Mouse (Mus musculus): ENCODE data around the gene Arpc1b.
"Not testable (repeated sequence)": the region's sequence is repeated elsewhere in the genome, so short reads cannot be mapped to it uniquely, and the experiment has no call there.

Gene Arpc1b

DNA sequence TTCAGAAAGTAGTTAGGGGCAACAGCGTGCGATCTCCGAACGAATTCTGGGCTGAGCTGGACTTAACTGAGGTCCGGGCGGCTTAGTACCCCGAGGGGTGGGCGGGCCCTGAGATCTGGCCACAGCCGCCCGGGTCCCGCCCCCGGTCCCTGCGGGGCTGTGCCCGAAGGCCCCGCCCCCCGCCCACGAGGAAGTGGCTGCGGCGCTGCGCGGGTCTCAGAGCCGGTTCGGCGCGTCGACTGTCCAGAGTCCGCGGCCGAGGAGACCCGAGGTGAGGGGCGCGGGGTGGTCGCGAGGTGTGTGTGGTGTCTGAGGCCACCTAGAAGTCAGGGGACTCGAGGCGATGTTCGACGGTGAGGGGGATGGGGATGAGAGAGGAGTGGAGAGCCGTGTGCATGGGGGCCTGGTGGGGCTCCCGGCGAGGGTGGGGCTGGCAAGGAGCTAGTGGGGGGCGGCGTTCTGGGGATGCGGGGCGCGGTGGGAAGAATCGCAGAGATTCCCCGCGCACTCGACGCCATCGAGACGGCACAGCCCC is at the start of gene Arpc1b:
TSS of gene Arpc1b (plus strand) at position 145 of the 535 bp plus-strand sequence.
- CTCF ChIA-PET = no interaction called here

DNA sequence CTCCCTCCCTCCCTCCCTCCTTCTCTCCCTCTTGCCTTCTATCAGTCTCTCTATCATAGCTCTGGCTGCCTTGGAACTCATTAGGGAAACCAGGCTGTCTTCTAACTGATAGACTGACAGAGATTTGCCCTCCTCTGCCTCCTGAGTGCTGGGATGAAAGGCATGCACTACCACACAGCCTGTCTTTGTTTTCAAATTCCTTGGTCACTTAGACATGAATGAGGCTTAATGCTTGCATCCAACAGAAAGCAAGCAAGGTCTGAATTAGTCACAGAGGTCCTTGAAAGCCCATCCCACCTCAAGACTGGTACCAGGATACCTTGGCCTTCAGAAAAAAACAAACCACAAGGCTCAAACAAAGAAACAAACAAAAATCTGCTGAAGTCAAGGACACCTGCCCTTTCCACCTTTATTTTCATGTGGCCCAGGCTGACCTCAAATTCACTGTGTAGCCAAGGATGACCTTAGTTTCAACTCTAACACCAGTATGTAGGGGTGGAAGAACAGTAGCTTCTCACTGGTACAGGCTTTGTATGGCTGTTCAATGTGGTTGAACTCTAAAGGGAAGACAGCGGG is 49.2 kb upstream of the Arpc1b start:
- CTCF ChIA-PET = no interaction called here

DNA sequence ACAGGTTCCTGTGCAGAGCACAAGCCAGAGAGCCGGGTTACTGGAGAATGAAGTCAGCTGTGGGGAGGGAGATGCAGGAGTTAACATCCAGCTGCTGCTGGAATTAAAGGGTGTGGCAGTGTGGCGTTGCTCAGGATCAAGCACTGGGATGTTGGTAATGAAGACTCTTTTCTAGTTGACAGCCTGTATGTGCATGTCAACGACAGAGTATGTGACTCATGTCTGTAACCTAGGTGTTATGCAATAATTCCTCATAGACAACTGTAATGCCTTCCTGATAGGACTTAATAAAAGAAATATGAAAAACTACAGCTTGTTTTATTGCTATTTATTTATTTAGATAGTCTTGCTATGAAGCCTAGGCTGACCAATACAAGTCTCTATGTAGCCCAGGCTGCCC is 45.2 kb upstream of the Arpc1b start:
- CTCF ChIA-PET = no interaction called here

DNA sequence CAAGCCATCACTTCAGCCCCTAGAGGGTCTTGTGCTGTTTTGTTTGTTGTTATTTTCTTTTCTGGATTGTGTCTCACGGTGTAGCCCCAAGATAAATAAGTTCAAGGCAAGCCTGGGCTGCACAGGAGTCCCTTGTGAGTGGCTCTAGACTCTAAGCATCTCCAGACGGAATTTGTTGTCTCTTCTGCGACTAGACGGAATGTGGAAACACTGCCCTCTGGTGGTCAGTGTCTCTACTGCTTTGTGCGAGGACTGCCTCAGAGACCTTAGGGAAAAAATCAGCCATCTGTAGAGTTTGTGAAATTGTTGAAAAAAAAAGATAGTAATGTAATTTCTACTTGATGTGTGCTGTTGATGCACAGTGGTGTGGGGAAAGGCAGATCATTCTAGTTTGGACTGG is 44.3 kb upstream of the Arpc1b start:
- CTCF ChIA-PET = no interaction called here

DNA sequence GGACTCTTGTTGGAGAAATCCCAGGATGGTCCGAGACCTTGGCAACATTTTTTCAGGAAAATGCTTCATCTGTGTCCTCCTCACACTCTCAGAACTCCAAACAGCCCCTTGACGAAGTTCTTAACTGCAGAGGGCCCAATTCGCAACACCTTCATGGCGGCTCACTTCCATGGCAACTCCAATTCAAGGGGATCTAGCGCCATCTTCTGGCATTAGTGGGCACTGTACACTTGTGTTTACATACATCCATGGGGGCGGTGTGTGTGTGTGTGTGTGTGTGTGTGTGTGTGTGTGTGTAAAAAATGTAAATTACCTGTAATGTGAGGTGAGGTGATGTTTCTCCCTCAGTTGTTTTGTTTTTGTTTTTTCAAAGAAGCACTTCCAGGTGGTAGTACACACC is 42.7 kb upstream of the Arpc1b start:
- CTCF ChIA-PET = no interaction called here

DNA sequence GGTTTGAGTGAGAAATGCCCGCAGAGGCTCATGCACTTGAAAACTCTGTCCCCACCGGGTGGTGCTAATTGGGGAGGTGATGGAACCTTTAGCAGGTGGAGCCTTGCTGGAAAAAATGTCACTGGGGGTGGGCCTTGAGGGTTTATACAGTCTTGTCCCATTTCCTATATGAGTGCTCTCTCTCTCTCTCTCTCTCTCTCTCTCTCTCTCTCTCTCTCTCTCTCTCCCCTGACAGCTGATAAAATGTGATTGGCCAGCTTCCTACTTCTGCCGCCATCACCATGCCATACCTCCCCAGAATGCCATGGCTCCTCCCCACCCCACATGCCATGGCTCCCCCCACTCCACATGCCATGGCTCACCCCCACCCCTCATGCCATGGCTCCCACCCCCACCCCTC is 38.9 kb upstream of the Arpc1b start:
- CTCF ChIA-PET = no interaction called here

DNA sequence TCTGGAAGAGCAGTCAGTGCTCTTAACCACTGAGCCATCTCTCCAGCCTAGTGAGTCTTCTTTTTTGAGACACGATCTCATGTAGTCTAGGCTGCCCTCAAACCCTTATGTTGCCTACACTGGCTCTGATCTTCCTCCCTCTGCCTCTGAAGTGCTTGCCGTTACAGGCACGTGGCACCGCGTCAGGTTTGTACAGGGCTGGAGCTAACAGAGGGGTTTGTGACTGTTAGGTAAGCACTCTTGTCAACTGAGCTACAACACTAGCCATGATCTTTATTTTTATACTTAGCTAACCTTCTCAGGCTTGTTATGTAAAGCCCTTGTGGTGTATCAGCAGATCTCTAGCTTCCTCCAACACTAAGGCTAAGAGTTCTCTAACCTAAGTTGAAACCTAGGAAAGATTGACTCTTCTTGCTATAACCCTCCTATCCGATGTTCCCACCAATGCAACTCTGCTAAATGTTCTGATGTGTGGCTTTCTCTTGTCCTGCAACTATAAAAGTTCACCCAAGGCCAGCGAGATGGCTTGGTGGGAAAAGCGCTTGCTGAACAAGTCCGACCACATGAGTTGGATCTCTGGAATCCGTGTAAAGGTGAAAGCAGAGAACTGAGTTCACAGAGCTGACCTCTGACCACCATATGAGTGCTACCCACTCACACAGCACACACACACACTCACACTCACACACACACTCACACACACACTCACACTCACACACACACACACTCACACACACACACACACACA is 32.0 kb upstream of the Arpc1b start:
- CTCF ChIA-PET = no interaction called here

DNA sequence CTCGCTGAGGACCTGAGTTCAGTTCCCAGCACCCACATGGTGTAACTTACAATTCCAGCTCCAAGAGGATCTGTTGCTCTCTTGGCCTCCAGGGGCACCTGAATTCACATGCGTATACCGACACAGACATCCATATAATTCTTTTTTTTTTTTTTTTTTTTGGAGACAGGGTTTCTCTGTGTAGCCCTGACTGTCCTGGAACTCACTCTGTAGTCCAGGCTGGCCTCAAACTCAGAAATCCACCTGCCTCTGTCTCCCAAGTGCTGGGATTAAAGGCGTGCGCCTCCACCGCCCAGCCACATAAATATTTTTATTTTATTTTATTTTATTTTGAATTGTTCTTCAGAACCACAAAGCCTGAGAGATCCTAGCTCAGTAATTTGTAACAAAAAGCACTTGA is 30.8 kb upstream of the Arpc1b start:
- CTCF ChIA-PET = interaction anchor here (0.7 kb wide), 1 partner anchor 28 kb away, joined by 10 read pairs; no protein-coding TSS in a partner anchor

DNA sequence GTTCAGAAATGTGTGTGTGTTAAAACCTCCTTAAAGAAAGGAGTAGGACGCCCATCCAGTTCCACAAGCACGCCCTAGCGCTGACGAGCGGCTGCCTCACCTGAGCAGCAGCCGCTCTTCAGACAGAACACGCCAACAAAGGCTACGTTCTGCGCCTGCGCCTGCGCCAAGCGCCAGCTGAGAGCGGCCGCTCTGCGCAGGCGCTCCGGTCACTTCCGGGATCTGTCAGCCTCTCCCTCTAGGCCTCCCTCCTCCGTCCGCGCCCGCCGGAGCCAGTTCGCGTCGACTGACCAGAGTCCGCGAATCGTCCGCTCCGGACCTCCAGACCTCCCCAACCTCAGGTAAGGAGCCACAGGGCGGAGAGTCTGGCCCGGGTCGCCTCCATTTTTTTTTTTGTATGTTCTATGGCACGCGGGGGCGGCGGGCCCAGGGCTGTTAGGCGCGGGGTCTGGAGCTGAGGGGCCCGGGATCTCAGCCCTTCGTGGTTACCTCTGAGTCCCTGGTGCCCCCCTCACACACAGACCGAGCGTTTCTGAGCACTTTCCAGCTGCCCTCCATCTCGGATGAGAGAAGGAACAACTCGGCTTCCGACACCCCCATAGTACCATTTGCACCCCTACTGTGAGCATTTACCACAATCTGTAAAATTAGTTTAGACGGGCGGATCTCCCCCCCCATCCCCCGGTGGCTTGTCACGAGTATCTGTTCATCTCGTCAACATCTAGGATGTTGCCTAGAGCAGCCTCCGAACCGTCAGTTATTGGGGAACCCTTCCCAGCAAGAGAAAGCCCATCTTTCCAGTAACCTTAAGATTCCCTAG is 30.2 kb upstream of the Arpc1b start, which contains the start of the genes Arpc1a and Kpna7:
TSS of gene Arpc1a (plus strand) at position 199 of the 820 bp plus-strand sequence.
TSS of gene Kpna7 (minus strand) at position 399 of the 820 bp plus-strand sequence.
- CTCF ChIA-PET = no interaction called here

DNA sequence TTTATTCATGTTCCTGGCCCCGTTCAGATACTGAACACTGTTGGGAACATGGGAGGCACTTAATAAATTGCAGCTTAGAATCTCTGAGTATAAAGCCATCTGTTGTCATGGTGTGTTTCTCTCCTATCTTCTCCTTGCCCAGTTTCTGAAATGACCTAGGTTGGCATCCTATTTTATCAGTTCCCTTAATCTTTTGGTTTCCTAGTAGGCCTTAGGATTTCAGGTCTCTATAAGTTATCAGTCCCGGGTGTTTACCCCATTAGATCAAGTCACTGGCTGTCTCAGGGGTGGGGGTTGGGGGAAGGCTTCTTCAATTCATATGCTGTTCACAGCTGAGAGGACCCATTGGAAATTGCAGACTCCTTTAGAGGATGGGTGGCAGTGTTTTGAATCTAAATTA is 29.2 kb upstream of the Arpc1b start:
- CTCF ChIA-PET = no interaction called here

DNA sequence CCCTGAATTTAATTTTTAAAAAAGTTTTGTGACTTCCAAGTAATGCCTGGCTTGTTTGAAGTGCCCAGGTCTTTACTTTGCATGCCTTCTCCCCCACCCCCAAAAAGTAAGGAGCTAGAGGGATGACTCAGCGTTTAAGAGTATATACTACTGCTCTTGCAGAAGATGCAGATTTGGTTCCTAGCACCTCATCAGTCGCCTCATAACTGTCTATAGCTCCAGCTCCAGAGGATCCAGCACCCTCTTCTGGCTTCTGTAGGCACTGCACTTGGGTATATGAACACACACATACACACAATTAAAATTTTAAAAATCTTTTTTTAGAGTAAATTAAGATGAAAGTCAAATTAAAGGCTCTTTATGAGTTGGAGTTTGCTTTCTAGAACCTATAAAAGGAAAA is 25.8 kb upstream of the Arpc1b start:
- CTCF ChIA-PET = no interaction called here

DNA sequence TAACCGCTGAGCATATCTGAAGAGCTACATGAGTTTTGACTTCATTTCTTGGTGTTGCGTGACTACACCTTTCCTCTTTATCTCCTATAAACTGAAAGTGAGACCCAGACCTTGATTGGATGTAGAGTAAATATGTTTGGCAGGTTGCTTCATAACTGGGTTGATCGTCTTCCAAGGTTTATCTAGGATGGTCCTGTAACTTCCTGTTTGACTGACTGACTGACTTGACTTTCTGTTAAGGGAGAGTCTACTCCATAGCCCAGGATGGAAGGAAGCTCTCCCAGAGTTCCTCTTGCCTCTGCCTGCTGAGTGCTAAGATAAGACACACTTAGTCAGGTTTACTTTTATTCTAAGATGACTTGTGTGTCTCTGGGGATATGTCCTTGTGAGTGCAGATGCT is 24.1 kb upstream of the Arpc1b start:
- CTCF ChIA-PET = no interaction called here

DNA sequence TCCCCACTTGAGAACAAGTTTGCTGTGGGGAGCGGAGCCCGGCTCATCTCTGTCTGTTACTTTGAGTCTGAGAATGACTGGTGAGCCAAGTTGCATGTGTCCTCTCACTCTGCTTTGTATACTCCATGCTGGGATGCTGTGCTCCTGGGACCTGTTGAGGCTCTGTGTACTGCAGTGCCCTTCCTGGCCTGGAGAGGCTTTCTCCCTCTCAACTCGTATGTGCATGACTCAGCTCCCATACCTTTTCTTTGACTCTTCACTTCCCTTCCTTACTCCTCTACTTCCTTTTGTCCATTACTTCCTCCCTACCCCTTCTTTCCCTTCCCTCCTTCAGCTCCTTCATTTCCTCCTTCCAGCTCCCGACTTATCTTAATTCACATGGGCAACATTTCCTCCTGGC is 17.8 kb upstream of the Arpc1b start:
- CTCF ChIA-PET = no interaction called here

DNA sequence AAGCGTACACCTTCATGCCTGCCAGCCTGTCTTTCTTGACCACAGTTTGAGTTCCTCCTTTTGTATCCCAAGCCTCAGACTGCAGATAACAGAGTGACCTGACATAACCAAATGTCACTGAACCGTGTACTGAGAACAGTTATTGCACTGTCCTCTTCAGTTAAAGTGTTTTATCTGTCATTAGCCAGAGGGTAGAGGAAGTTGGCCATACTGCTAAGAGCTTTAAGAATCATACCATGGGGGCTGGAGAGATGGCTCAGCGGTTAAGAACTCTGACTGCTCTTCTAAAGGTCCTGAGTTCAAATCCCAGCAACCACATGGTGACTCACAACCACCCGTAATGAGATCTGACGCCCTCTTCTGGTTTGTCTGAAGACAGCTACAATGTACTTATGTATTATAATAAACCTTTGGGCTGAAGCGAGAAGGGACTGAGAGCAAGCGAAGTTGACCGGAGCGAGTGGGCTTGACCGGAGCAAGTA is 15.6 kb upstream of the Arpc1b start:
- CTCF ChIA-PET = interaction anchor here (0.7 kb wide), 1 partner anchor 64 kb away, joined by 5 read pairs; no protein-coding TSS in a partner anchor

DNA sequence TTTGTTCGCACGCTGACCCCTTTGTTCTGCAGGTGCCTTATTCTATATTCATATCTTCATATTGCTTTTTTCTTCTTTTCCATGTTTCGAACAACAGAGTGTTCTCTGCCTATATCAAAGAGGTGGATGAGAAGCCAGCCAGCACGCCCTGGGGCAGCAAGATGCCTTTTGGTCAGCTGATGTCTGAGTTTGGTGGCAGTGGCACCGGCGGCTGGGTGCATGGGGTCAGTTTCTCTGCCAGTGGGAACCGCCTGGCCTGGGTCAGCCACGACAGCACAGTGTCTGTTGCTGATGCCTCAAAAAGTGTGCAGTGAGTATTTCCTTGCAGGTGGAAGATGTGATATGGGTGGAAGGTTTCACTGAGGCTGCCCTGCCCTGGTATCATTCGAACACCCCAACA is 13.1 kb upstream of the Arpc1b start:
- CTCF ChIA-PET = no interaction called here

DNA sequence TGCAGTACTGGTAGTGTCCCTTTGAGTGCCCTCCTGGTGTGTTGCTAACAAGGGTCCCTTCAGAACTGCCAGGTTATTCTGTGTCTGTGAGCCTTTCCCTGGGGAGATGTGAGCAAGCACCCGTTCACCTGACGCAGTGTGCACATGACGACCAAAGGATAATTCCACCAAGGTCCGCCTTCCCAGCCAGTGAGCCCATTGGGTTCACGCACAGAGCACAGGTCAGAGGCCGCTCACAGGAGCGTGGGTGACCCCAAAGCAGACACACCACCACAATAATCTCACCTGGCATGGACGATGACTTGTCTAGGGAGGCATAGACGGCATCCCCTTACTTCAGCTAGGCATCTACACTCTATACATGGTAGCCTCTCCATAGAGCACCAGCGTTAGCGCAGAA is 12.6 kb upstream of the Arpc1b start:
- CTCF ChIA-PET = not testable (repeated sequence)

DNA sequence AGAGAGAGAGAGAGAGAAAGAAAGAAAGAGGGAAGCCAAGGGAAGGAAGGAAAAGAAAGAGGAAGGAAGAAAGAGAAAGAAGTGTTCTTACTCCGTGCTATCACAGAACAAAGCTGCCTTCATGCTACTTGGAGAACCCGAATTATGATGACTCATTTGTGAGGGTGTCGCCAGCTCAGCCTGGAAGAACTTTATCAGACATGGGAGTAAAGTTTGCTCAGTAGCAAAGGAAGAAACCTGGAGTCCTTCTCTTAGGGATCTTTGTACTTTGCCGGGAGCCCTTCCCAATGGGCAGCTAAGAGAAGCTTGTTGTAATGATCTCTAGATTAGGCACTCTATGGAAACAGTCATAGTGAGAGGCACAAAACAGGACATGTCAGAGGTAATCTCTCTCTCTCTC is 11.3 kb upstream of the Arpc1b start:
- CTCF ChIA-PET = no interaction called here

DNA sequence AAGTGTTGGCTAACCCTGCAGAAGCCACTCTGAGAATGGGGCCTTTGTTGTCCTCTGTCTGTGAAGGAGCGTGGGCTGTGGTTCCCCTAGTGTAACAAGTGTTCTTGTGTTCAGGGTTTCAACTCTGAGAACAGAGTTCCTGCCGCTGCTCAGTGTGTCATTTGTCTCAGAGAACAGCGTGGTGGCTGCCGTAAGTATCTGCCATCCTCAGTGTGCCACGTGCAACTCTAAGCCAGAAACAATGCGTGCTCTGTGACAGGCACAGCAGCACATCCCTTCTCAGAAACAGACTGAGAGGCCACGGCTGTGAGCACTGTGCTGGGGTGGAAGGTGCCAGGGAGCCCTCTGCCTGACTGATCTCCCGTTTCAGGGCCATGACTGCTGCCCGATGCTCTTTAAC is 9.7 kb upstream of the Arpc1b start:
- CTCF ChIA-PET = no interaction called here

DNA sequence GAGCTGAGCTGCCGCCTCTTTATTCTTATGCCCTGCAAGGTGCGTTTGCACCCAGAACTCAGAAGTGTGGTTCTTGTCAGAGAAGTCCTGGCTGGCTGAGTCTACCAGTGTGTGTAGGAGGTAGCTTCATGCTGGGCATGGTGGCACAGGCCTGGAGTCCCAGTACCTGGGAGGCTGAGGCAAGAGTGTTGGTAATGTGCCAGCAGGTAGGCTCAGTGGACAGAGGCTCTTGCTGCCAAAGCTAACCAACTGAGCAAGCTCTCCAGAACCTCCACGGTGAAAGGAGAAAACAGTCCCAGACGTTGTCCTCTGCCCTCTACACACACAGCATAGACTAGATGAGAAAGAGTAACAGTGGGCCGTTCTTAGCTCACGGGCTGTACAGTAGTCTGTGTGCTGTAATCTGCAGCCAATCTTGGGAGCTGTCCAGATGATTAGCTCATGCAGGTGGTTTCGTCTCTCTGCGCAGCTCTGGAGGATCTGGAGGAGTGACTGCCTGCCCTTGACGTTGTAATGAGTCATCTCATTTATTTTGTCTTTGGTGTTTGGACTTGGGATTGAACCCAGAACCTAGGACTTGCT is 8.2 kb upstream of the Arpc1b start:
- CTCF ChIA-PET = no interaction called here

DNA sequence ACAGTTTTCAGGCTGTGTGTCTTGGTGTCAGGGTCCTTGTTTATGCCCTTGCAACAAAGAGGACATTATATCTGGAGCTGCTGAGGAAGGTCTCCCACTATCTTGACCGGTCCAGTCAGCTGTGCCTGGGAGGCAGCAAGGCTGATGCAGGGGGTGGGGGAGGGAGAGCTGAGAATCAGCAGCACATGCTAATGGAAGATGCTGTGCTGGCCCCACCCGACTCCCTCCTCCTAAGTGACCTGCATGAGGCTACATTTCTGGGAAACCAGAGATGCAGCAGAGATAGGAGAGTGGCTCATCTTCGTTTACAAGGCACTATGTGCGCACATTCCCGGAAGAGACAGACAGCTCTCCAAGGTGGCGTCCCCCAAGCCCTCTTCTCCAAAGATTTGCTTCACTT is 3.6 kb upstream of the Arpc1b start:
- CTCF ChIA-PET = no interaction called here

DNA sequence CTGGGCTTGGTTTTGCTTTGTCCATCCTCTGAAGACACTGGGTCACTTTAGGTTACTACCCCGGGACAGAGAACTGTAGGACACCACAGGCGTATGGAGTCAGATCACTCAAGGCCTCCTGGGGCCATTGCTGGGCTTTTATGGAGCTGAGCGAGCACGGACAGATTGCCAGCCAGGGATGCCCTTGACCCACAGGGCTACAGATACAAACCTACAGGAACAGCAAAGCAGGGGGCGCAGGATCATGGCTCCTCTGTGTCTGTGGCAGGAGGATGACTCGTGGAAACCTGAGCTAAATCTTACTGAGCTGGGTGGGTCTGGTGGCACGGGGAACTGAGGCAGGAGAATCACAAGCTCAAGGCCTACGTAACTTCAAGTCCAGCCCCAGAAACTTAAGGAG is 1.4 kb upstream of the Arpc1b start:
- CTCF ChIA-PET = no interaction called here

DNA sequence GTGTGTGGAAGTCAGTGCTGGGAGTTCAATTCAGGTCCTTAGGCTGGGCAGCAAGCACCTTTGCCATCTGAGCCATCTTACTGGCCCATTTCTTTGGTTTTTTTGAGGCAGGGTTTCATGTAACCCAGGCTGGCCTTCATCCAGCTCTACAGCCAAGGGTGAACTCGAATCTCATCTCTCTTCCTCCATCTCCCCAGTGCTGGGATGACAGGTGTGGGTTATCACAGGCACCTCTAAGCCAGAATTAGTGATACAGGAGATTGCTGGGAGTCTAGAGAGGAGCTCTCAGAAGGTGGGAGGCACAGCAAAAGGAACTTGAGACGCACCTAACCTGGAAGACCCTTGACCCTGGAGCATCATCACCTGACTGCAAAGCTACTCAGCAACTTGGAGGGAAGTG is 599 bp upstream of the Arpc1b start:
- CTCF ChIA-PET = no interaction called here
